Mouse (Mus musculus) CD8-positive naive resting alpha-beta T cell, adult 57 days (primary cell): ENCODE data around the gene Gm15023. TPM values are rescaled to one million over a fixed set of nuclear protein-coding genes. Genes with fewer than 3 reads are reported as not detected.

Source experiments
- total RNA-seq: library from RNA; stranded (reverse); gene quantifications from one replicate; pipeline ENCODE4 v1.2.4, GENCODE M21; 2023

Gene Gm15023
- total RNA-seq = not detected

GRCm38 (mm10) chrX:135177532-135177931, at the start of gene Gm15023:
Gene Gm15023, minus strand, starts transcription at chrX:135177632.

GRCm38 (mm10) chrX:135210436-135211221, 33.2 kb upstream of the Gm15023 start, which contains the start of gene Tceal6:
Gene Tceal6, minus strand, starts transcription at chrX:135210687.

Other genes starting within 250 kb of the Gm15023 start
- not detected for gene Nxf2, start 212.9 kb downstream of the Gm15023 start, total RNA-seq
- gene Zmat1, start 168.4 kb downstream of the Gm15023 start, total RNA-seq = 5.6 TPM
- not detected for gene Tceal6, start 33.1 kb upstream of the Gm15023 start, total RNA-seq
- gene Pramel3, start 124.7 kb upstream of the Gm15023 start, total RNA-seq = not detected
- gene Gm5128, start 195.7 kb upstream of the Gm15023 start, total RNA-seq = not detected